Mouse (Mus musculus): ENCODE measurements around the gene Ube2e1. TPM values are rescaled to one million over a fixed set of nuclear protein-coding genes. Genes with fewer than 3 reads are reported as not detected.

Ube2e1 gene
- total and polyA plus RNA-seq, 2 experiments: 23.4 to 45.3 TPM

- Histone ChIP-seq H3K4me1 (ENCODE audit: control insufficient read depth, insufficient read depth, low read length) (no peaks in the 10 kb centered on the region), H3K9ac (ENCODE audit: low read depth, low read length) (no peak overlapping the region), H3K4me3 (ENCODE audit: insufficient read depth, low read depth, low read length) (no peak overlapping the region), H3K79me2 (ENCODE audit: control insufficient read depth, insufficient read depth, low read length) (no peaks in the 10 kb centered on the region), H3K27me3 (ENCODE audit: control insufficient read depth, insufficient read depth, low read length) (no peaks in the 10 kb centered on the region), H3K36me3 (ENCODE audit: control insufficient read depth, insufficient read depth, low read length) (no peaks in the 10 kb centered on the region), H3K27ac (replicated peaks; ENCODE audit: insufficient read depth, low read depth, low read length) (no peak overlapping the region)
- WGBS: 84% methylated on average over 2 of the region's 2 CpGs
- TF ChIP-seq POLR2A (IDR thresholded peaks at IDR 0.05; ENCODE audit: extremely low read depth, insufficient read depth, low read length) (no peak), CTCF (IDR thresholded peaks at IDR 0.05; ENCODE audit: low read depth, low read length) (no peak)
- DNase-seq (ENCODE audit: extremely low read depth, low read depth, low spot score): no peak
Observed at GRCm38 (mm10) chr14:18342749-18343148, 11.1 kb upstream of the Ube2e1 start.

GRCm38 (mm10) chr14:18341088-18341487 is 9.4 kb upstream of the Ube2e1 start:
- Histone ChIP-seq H3K27ac (replicated peaks; ENCODE audit: insufficient read depth, low read depth, low read length) (no peak overlapping the region), H3K4me3 (ENCODE audit: insufficient read depth, low read depth, low read length) (no peak overlapping the region), H3K4me1 (ENCODE audit: control insufficient read depth, insufficient read depth, low read length) (no peaks in the 10 kb centered on the region), H3K36me3 (ENCODE audit: control insufficient read depth, insufficient read depth, low read length) (no peaks in the 10 kb centered on the region), H3K79me2 (ENCODE audit: control insufficient read depth, insufficient read depth, low read length) (no peaks in the 10 kb centered on the region), H3K9ac (ENCODE audit: low read depth, low read length) (no peak overlapping the region), H3K27me3 (ENCODE audit: control insufficient read depth, insufficient read depth, low read length) (no peaks in the 10 kb centered on the region)
- TF ChIP-seq CTCF (IDR thresholded peaks at IDR 0.05; ENCODE audit: low read depth, low read length) (no peak), POLR2A (IDR thresholded peaks at IDR 0.05; ENCODE audit: extremely low read depth, insufficient read depth, low read length) (no peak)
- WGBS: 80% methylated on average over 3 of the region's 3 CpGs
- peak; percentile 38 for DNase-seq (ENCODE audit: extremely low read depth, low read depth, low spot score)

- no peak overlapping the region for H3K9ac ChIP-seq (ENCODE audit: low read depth, low read length)
- TF ChIP-seq POLR2A (IDR thresholded peaks at IDR 0.05; ENCODE audit: extremely low read depth, insufficient read depth, low read length) (no peak), CTCF (IDR thresholded peaks at IDR 0.05; ENCODE audit: low read depth, low read length) (no peak)
- no peaks in the 10 kb centered on the region for H3K27me3 ChIP-seq (ENCODE audit: control insufficient read depth, insufficient read depth, low read length)
- H3K4me1 ChIP-seq (ENCODE audit: control insufficient read depth, insufficient read depth, low read length): no peaks in the 10 kb centered on the region
- no peaks in the 10 kb centered on the region for H3K79me2 ChIP-seq (ENCODE audit: control insufficient read depth, insufficient read depth, low read length)
- no peak for DNase-seq (ENCODE audit: extremely low read depth, low read depth, low spot score)
- H3K36me3 ChIP-seq (ENCODE audit: control insufficient read depth, insufficient read depth, low read length): no peaks in the 10 kb centered on the region
- H3K4me3 ChIP-seq (ENCODE audit: insufficient read depth, low read depth, low read length): no peak overlapping the region
- H3K27ac ChIP-seq (replicated peaks; ENCODE audit: insufficient read depth, low read depth, low read length): no peak overlapping the region
Observed at GRCm38 (mm10) chr14:18336106-18336505, 4.4 kb upstream of the Ube2e1 start.

- Histone ChIP-seq H3K36me3 (ENCODE audit: control insufficient read depth, insufficient read depth, low read length) (peaks cover 12% of the 10 kb centered on the region), H3K27me3 (ENCODE audit: control insufficient read depth, insufficient read depth, low read length) (no peaks in the 10 kb centered on the region), H3K4me3 (ENCODE audit: insufficient read depth, low read depth, low read length) (peak overlapping the region; percentile 83), H3K9ac (ENCODE audit: low read depth, low read length) (peak overlapping the region; percentile 96), H3K27ac (replicated peaks; ENCODE audit: insufficient read depth, low read depth, low read length) (no peak overlapping the region), H3K4me1 (ENCODE audit: control insufficient read depth, insufficient read depth, low read length) (peaks cover 12% of the 10 kb centered on the region), H3K79me2 (ENCODE audit: control insufficient read depth, insufficient read depth, low read length) (peaks cover 16% of the 10 kb centered on the region; the same call in 1 of the 2 replicates)
- no peak for DNase-seq (ENCODE audit: extremely low read depth, low read depth, low spot score)
- TF ChIP-seq POLR2A (IDR thresholded peaks at IDR 0.05; ENCODE audit: extremely low read depth, insufficient read depth, low read length) (no peak), CTCF (IDR thresholded peaks at IDR 0.05; ENCODE audit: low read depth, low read length) (no peak)
- WGBS: 2% methylated on average over 90 of the region's 99 CpGs
Observed at GRCm38 (mm10) chr14:18330789-18331692, 618 bp downstream of the Ube2e1 start.

GRCm38 (mm10) chr14:18326968-18327672 is 4.5 kb downstream of the Ube2e1 start:
- TF ChIP-seq CTCF (IDR thresholded peaks at IDR 0.05; ENCODE audit: low read depth, low read length): no peak
- TF ChIP-seq POLR2A (IDR thresholded peaks at IDR 0.05; ENCODE audit: extremely low read depth, insufficient read depth, low read length): no peak
- WGBS: 13% methylated on average over 37 of the region's 37 CpGs
- DNase-seq (ENCODE audit: extremely low read depth, low read depth, low spot score): no peak
- Histone ChIP-seq H3K27me3 (ENCODE audit: control insufficient read depth, insufficient read depth, low read length) (no peaks in the 10 kb centered on the region), H3K9ac (ENCODE audit: low read depth, low read length) (peak overlapping the region; percentile 80), H3K4me1 (ENCODE audit: control insufficient read depth, insufficient read depth, low read length) (peaks cover 12% of the 10 kb centered on the region), H3K4me3 (ENCODE audit: insufficient read depth, low read depth, low read length) (peak overlapping the region; percentile 68), H3K27ac (replicated peaks; ENCODE audit: insufficient read depth, low read depth, low read length) (no peak overlapping the region), H3K79me2 (ENCODE audit: control insufficient read depth, insufficient read depth, low read length) (peaks cover 22% of the 10 kb centered on the region; the same call in 1 of the 2 replicates), H3K36me3 (ENCODE audit: control insufficient read depth, insufficient read depth, low read length) (peaks cover 20% of the 10 kb centered on the region)
